Mouse (Mus musculus): ENCODE results near the gene Cbln3. TPM values are rescaled to one million over a fixed set of nuclear protein-coding genes. Genes with fewer than 3 reads are reported as not detected.
A peak's percentile ranks its signal among the peaks of the same experiment; 100 is the strongest.

The Cbln3 gene
- polyA plus RNA-seq, 1 experiment, result 534 TPM

DNA sequence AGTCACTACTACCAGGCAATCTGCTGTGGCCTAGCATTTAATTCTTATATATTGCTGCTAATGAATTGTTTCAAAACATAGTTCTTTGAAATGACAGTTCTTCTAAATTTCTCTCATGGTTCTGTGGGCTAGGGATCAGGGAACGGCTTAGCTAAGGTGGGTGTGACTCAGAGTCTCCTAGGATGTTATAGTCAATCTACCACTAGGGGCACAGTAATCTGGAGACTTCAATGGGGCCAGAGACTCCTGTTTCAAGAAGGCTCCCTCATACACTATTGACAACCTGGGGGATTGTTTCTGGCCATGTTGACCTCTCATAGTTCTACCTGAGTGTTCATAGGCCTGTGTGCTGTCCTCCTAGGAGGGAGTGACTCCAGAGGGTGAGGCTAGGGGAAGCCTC, 21.3 kb upstream of the Cbln3 start:
- 13% methylated on average over 1 of the region's 1 CpGs for WGBS
- no peak overlapping the region for H3K27ac ChIP-seq (ENCODE audit: insufficient read depth, low read length)
- H3K27me3 ChIP-seq (ENCODE audit: control insufficient read depth, insufficient read depth, low read length), result no peaks in the 10 kb centered on the region
- DNase-seq, result no peak
- peak; percentile 18; the same call in 1 of the 2 replicates for TF ChIP-seq CTCF (IDR thresholded peaks at IDR 0.05; ENCODE audit: borderline replicate concordance, insufficient read depth, low read depth, low read length)
- no peak for TF ChIP-seq POLR2A (IDR thresholded peaks at IDR 0.05; ENCODE audit: borderline replicate concordance, insufficient read depth, low read length)
- H3K4me1 ChIP-seq (ENCODE audit: control insufficient read depth, insufficient read depth, low read length), result no peaks in the 10 kb centered on the region
- no peak overlapping the region for H3K4me3 ChIP-seq (replicated peaks; ENCODE audit: insufficient read depth, low read depth, low read length)

DNA sequence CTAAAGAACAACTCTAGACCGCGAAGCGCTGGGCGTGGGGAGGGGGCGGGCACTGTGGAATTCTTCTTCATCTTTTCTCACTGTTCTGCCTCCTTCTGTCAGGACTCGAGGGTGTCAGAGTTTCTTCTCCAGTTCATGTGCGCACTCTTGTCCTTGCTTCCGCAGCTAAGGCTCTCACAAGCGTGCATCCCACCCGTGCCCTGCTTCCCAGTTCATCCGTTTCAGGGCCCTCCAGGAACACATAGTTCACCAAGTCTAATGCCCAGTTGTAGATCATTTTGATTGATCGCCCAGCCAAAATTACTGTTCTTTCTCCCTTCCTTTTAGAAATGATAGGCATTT, 16.2 kb upstream of the Cbln3 start:
- no peak for TF ChIP-seq CTCF (IDR thresholded peaks at IDR 0.05; ENCODE audit: borderline replicate concordance, insufficient read depth, low read depth, low read length)
- no peak for TF ChIP-seq POLR2A (IDR thresholded peaks at IDR 0.05; ENCODE audit: borderline replicate concordance, insufficient read depth, low read length)
- DNase-seq, result no peak
- H3K4me1 ChIP-seq (ENCODE audit: control insufficient read depth, insufficient read depth, low read length), result peaks cover 3% of the 10 kb centered on the region; the same call in 1 of the 2 replicates
- peak overlapping the region; percentile 86 for H3K27ac ChIP-seq (ENCODE audit: insufficient read depth, low read length)
- H3K4me3 ChIP-seq (replicated peaks; ENCODE audit: insufficient read depth, low read depth, low read length), result peak overlapping the region; percentile 86
- 6% methylated on average over 12 of the region's 12 CpGs for WGBS
- no peaks in the 10 kb centered on the region for H3K27me3 ChIP-seq (ENCODE audit: control insufficient read depth, insufficient read depth, low read length)

- 1% methylated on average over 39 of the region's 39 CpGs for WGBS
- TF ChIP-seq POLR2A (IDR thresholded peaks at IDR 0.05; ENCODE audit: borderline replicate concordance, insufficient read depth, low read length) (peak; percentile 94), CTCF (IDR thresholded peaks at IDR 0.05; ENCODE audit: borderline replicate concordance, insufficient read depth, low read depth, low read length) (no peak)
- Histone ChIP-seq H3K27me3 (ENCODE audit: control insufficient read depth, insufficient read depth, low read length) (no peaks in the 10 kb centered on the region), H3K27ac (ENCODE audit: insufficient read depth, low read length) (peak within 1 kb of the TSS; percentile 86), H3K4me3 (replicated peaks; ENCODE audit: insufficient read depth, low read depth, low read length) (peak within 1 kb of the TSS; percentile 86), H3K4me1 (ENCODE audit: control insufficient read depth, insufficient read depth, low read length) (peaks cover 3% of the 10 kb centered on the region; the same call in 1 of the 2 replicates)
- peak; percentile 91 to 94 for DNase-seq
Observed at GRCm38 (mm10) chr14:55899701-55900413, 15.7 kb upstream of the Cbln3 start, which contains the start of gene Sdr39u1. Sdr39u1 (minus strand) TSS chr14:55900293.

DNA sequence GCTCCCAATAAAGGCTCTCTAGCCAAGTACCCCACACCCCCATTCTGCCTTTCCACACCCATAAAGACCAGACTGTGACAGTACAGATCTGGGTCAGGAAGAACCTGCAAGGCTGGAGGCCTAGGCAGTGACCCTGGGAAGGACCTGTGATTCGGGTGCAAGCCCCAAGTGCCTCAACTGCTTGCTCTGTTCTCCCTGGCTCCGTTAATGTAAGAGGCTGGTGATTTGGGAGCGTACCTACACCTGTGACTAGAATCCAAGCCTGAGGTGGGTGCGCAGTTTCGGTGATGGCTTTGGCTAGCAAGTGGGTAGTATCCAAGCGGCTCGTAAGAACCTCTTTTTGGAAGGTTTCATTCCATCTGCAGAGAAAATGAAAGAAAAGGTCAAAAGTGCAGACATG, 14.8 kb upstream of the Cbln3 start:
- H3K4me1 ChIP-seq (ENCODE audit: control insufficient read depth, insufficient read depth, low read length), result peaks cover 3% of the 10 kb centered on the region; the same call in 1 of the 2 replicates
- H3K4me3 ChIP-seq (replicated peaks; ENCODE audit: insufficient read depth, low read depth, low read length), result peak overlapping the region; percentile 86
- WGBS, result 82% methylated on average over 7 of the region's 7 CpGs
- H3K27ac ChIP-seq (ENCODE audit: insufficient read depth, low read length), result peak overlapping the region; percentile 86
- H3K27me3 ChIP-seq (ENCODE audit: control insufficient read depth, insufficient read depth, low read length), result no peaks in the 10 kb centered on the region
- peak in 1 of 2 experiments; percentile 42 for DNase-seq
- TF ChIP-seq POLR2A (IDR thresholded peaks at IDR 0.05; ENCODE audit: borderline replicate concordance, insufficient read depth, low read length) (peak; percentile 32; the same call in 1 of the 2 replicates), CTCF (IDR thresholded peaks at IDR 0.05; ENCODE audit: borderline replicate concordance, insufficient read depth, low read depth, low read length) (no peak)

DNA sequence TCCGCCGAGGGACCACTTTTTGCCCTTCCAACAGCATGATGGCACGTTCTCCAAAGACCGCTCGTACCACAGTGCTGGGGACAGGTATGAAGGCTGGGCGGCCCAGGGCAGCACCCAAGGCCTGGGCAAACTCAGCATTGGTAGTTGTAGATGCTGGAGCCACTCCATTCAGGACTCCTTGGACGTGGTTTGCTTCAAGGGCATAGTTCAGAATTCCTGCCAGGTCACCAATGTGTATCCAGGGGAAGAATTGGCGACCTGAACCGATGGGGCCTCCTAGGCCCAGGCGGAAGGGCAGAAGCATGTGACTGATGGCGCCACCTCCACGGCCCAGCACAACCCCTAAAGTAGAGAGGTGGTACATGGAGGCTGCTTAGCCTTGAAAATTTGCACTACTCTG, 13.5 kb upstream of the Cbln3 start:
- WGBS, result 83% methylated on average over 12 of the region's 12 CpGs
- TF ChIP-seq POLR2A (IDR thresholded peaks at IDR 0.05; ENCODE audit: borderline replicate concordance, insufficient read depth, low read length) (0 out of 2 replicates have a peak, but pooled peaks have one; percentile 8), CTCF (IDR thresholded peaks at IDR 0.05; ENCODE audit: borderline replicate concordance, insufficient read depth, low read depth, low read length) (no peak)
- Histone ChIP-seq H3K4me3 (replicated peaks; ENCODE audit: insufficient read depth, low read depth, low read length) (no peak overlapping the region), H3K27ac (ENCODE audit: insufficient read depth, low read length) (no peak overlapping the region), H3K4me1 (ENCODE audit: control insufficient read depth, insufficient read depth, low read length) (peaks cover 6% of the 10 kb centered on the region; the same call in 1 of the 2 replicates), H3K27me3 (ENCODE audit: control insufficient read depth, insufficient read depth, low read length) (no peaks in the 10 kb centered on the region)
- DNase-seq, result peak in 1 of 2 experiments; percentile 24

DNA sequence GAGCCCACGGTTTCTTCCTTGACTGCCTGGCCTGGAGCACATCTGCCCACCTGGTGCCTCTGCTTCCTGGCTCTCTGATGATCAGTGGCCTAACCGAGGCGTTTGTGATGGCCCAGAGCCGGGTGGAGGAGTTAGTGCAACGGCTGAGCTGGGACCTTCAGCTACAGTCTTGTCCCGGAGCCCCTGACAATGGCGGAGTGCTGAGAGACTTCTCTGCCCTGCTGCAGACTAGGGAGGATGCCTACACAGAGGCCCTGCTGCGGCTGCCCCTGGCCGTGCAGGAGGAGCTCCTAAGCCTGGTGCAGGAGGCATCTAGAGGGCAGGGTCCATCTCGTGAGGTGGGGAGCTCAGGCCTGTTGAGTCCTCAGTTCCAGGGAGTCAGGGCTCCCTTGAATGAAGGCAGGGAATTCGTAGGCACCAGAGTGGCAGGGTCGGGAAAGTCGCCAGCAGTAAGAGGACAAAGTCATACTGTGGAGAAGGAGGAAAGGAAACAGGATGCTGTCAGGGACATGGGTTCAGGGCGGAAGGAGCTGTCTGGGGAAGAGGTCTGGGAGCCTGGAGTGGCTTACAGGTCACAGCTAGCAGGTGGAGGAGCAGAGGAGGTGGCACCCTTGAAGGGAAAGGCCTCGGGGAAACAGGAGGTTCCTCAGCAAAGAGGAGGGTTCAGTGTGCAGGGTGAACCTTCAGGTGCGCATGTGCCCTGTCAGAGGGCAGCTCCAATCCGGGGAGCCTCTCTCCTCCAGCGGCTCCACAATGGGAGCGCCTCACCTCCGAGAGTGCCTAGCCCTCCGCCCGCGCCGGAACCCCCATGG, 2.6 kb upstream of the Cbln3 start:
- 36% methylated on average over 24 of the region's 24 CpGs for WGBS
- Histone ChIP-seq H3K27me3 (ENCODE audit: control insufficient read depth, insufficient read depth, low read length) (no peaks in the 10 kb centered on the region), H3K4me3 (replicated peaks; ENCODE audit: insufficient read depth, low read depth, low read length) (peak overlapping the region; percentile 96), H3K4me1 (ENCODE audit: control insufficient read depth, insufficient read depth, low read length) (peaks cover 18% of the 10 kb centered on the region), H3K27ac (ENCODE audit: insufficient read depth, low read length) (peak overlapping the region; percentile 57)
- DNase-seq, result peak; percentile 38 to 58
- TF ChIP-seq CTCF (IDR thresholded peaks at IDR 0.05; ENCODE audit: borderline replicate concordance, insufficient read depth, low read depth, low read length) (no peak), POLR2A (IDR thresholded peaks at IDR 0.05; ENCODE audit: borderline replicate concordance, insufficient read depth, low read length) (no peak)

GRCm38 (mm10) chr14:55885791-55886271, 1.6 kb upstream of the Cbln3 start:
- TF ChIP-seq POLR2A (IDR thresholded peaks at IDR 0.05; ENCODE audit: borderline replicate concordance, insufficient read depth, low read length) (no peak), CTCF (IDR thresholded peaks at IDR 0.05; ENCODE audit: borderline replicate concordance, insufficient read depth, low read depth, low read length) (no peak)
- peak overlapping the region; percentile 96 for H3K4me3 ChIP-seq (replicated peaks; ENCODE audit: insufficient read depth, low read depth, low read length)
- WGBS, result 3% methylated on average over 16 of the region's 16 CpGs
- H3K27ac ChIP-seq (ENCODE audit: insufficient read depth, low read length), result peak overlapping the region; percentile 73
- peak in 1 of 2 experiments; percentile 67 for DNase-seq
- peaks cover 22% of the 10 kb centered on the region for H3K4me1 ChIP-seq (ENCODE audit: control insufficient read depth, insufficient read depth, low read length)
- no peaks in the 10 kb centered on the region for H3K27me3 ChIP-seq (ENCODE audit: control insufficient read depth, insufficient read depth, low read length)
